Mouse (Mus musculus): ENCODE measurements around the gene Wnt16. TPM values are rescaled to one million over a fixed set of nuclear protein-coding genes. Genes with fewer than 3 reads are reported as not detected.

Wnt16 gene
- total and polyA plus RNA-seq, 2 experiments from 2014 or later: 0.69 to 1.0 TPM

GRCm38 (mm10) chr6:22347132-22347902 is 59.3 kb downstream of the Wnt16 start:
- ATAC-seq (ENCODE audit: insufficient read depth, low read depth): no peak
- Histone ChIP-seq H3K4me3 (ENCODE audit: low read depth, low read length) (no peak overlapping the region), H3K36me3 (replicated peaks; ENCODE audit: control insufficient read depth, insufficient read depth, low read length) (no peaks in the 10 kb centered on the region), H3K27ac (ENCODE audit: low read depth) (no peak overlapping the region), H3K27me3 (ENCODE audit: control insufficient read depth, insufficient read depth, low read length) (no peaks in the 10 kb centered on the region), H3K4me2 (ENCODE audit: low read depth, low read length) (0 out of 2 replicates have a peak overlapping the region, but pooled peaks have one; percentile 2), H3K9ac (replicated peaks; ENCODE audit: low read depth, low read length) (no peak overlapping the region), H3K9me3 (replicated peaks; ENCODE audit: control insufficient read depth, low read length) (no peaks in the 10 kb centered on the region), H3K4me1 (ENCODE audit: control insufficient read depth, insufficient read depth) (peaks cover 18% of the 10 kb centered on the region; the same call in 1 of the 2 replicates)
- no peak for DNase-seq (ENCODE audit: low spot score)
- TF ChIP-seq EP300 (IDR thresholded peaks at IDR 0.05; ENCODE audit: low read depth): no peak
- no peak for TF ChIP-seq CTCF (IDR thresholded peaks at IDR 0.05; ENCODE audit: low read depth)
- WGBS: 46% methylated on average over 8 of the region's 8 CpGs

Other genes starting within 250 kb of the Wnt16 start
- gene Fam3c, start 68.0 kb downstream of the Wnt16 start, total RNA-seq (2014; rRNA removed; ENCODE audit: low replicate concordance): 7.3 and 8.0 TPM in 2 replicates
- gene Fam3c, start 68.0 kb downstream of the Wnt16 start, polyA plus RNA-seq (2015; fragmentation: Nextera tagmentation; extraction: Ambion mirVana): 27.9 and 28.8 TPM in 2 replicates

Measured in heart, postnatal 0 days (tissue).